Mouse (Mus musculus): Measurements from ENCODE around the gene Glb1l.

DNA sequence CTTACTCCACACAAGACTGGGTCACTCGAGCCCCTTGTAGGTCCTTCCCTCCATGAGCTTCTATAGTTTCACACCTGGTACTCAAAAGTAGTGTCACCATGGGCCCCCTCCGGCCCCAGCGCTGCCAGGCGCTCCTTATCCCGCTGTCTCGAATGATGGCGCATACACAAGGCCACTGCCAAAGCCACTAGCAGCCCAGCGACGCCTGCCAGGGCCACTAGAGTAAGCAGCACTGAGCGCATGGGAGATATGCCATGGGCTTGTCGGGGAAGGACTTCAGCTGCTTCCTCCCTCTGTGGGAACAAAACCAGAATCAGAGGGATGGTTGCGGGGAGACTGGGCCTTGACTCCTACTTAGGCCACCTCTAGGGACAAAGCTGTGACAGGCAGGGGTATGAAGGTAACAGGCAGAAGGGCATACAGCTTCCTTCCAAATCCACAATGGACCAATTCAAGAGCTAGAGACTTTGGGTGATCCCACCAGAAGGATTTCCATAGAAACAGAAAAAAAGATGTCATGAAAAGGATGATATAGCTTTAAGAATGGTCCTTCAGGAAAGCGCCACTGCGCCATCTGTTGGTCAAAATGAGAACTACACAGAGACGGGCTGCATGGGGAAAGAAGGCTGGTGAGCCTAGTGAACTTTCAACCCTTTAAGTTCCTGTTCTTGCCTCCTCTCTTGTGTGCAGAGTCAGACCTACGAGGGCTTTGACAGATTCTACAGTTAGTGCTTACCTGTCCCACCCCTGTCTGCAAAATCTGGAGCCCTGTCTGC lies 43.4 kb upstream of the Glb1l start:
- TF ChIP-seq CTCF (IDR thresholded peaks at IDR 0.05; ENCODE audit: low read depth, low read length) (peak; percentile 99), GATA1 (IDR thresholded peaks at IDR 0.05; ENCODE audit: borderline replicate concordance, low read length) (no peak), TAL1 (conservative IDR thresholded peaks at IDR 0.05; ENCODE audit: low read depth, low read length) (no peak), GATA2 (IDR thresholded peaks at IDR 0.05; ENCODE audit: borderline replicate concordance, low read depth, low read length) (no peak)

All from G1E (cell line).